Comparison of ENCODE assay signal across 8 mouse cellular contexts in the genomic region with DNA sequence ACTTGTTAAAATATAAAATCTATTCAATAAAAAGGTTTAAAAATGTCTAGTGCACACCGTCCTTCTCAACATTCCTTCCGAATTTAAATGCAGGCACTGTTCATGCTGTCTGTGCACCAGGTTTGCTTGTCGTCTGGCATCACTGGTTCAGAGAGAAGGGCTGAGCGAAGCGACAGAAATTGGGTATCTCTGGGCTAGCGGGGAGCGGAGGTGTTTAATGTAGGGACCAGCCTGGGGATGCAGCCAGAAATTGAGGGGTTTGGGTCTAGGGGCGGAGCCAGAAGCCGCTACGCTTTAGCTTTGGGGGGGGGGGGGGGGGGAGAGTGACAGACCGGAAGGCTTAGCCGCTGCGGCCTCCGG. TPM values are rescaled to one million over a fixed set of nuclear protein-coding genes. Genes with fewer than 3 reads are reported as not detected.
DNase-seq lines count a peak whose midpoint lies in the region; ATAC-seq and TF ChIP-seq lines count a peak whose summit lies in the region.

No protein-coding gene starts in this region.

- peaks cover 4% of the 10 kb centered on the region; the same call in 1 of the 2 replicates for H3K4me1 ChIP-seq in kidney, postnatal 0 days (replicated peaks; ENCODE audit: insufficient read depth, low read length)
- peaks cover 11% of the 10 kb centered on the region for H3K4me1 ChIP-seq in embryonic facial prominence, embryonic 10.5 days
- 0 out of 2 replicates have a peak, but pooled peaks cover 3% of the 10 kb centered on the region for H3K4me1 ChIP-seq in hindbrain, postnatal 0 days (ENCODE audit: insufficient read depth, low read length)
- H3K4me1 ChIP-seq in midbrain, postnatal 0 days (ENCODE audit: insufficient read depth, low read length): peaks cover 10% of the 10 kb centered on the region; the same call in 1 of the 2 replicates

- no peak for DNase-seq in kidney, postnatal 0 days (ENCODE audit: low spot score)
- DNase-seq in kidney, postnatal 25 days: no peak
- no peak for DNase-seq in embryonic facial prominence, embryonic 10.5 days (ENCODE audit: low spot score)
- no peak for DNase-seq in hindbrain, postnatal 0 days (ENCODE audit: low spot score)
- DNase-seq in midbrain, postnatal 0 days (ENCODE audit: low spot score): no peak
- no peak for DNase-seq in gastrocnemius, postnatal 4 days (ENCODE audit: low spot score in 2 of 2)
- DNase-seq in thymus, adult 18-20 months: no peak
- DNase-seq in cerebellum, adult 11-12 months: no peak

- under 1% methylated on average over 14 of the region's 14 CpGs for WGBS in kidney, postnatal 0 days
- WGBS in embryonic facial prominence, embryonic 10.5 days: 2% methylated on average over 14 of the region's 14 CpGs
- WGBS in hindbrain, postnatal 0 days: under 1% methylated on average over 13 of the region's 14 CpGs
- whole genome bisulfite sequencing in midbrain, postnatal 0 days: 2% methylated on average over 14 of the region's 14 CpGs

- no peaks in the 10 kb centered on the region for H3K36me3 ChIP-seq in kidney, postnatal 0 days (ENCODE audit: insufficient read depth, low read length)
- no peaks in the 10 kb centered on the region for H3K36me3 ChIP-seq in embryonic facial prominence, embryonic 10.5 days (replicated peaks)
- no peaks in the 10 kb centered on the region for H3K36me3 ChIP-seq in hindbrain, postnatal 0 days (ENCODE audit: insufficient read depth, low read length)
- no peaks in the 10 kb centered on the region for H3K36me3 ChIP-seq in midbrain, postnatal 0 days (ENCODE audit: insufficient read depth, low read length)

- no peak for TF ChIP-seq CTCF in kidney, postnatal 0 days (IDR thresholded peaks at IDR 0.05; ENCODE audit: low read depth)
- TF ChIP-seq CTCF in hindbrain, postnatal 0 days (IDR thresholded peaks at IDR 0.05; ENCODE audit: low read depth): no peak
- no peak for TF ChIP-seq CTCF in midbrain, postnatal 0 days (IDR thresholded peaks at IDR 0.05)

- H3K9me3 ChIP-seq in kidney, postnatal 0 days (replicated peaks; ENCODE audit: low read length): no peaks in the 10 kb centered on the region
- no peaks in the 10 kb centered on the region for H3K9me3 ChIP-seq in embryonic facial prominence, embryonic 10.5 days
- H3K9me3 ChIP-seq in hindbrain, postnatal 0 days (ENCODE audit: low read length): no peaks in the 10 kb centered on the region
- no peaks in the 10 kb centered on the region for H3K9me3 ChIP-seq in midbrain, postnatal 0 days (ENCODE audit: low read length)

- peak overlapping the region; percentile 85 for H3K4me3 ChIP-seq in kidney, postnatal 0 days (replicated peaks; ENCODE audit: low read depth, low read length)
- H3K4me3 ChIP-seq in embryonic facial prominence, embryonic 10.5 days: peak overlapping the region; percentile 97
- peak overlapping the region; percentile 92 for H3K4me3 ChIP-seq in hindbrain, postnatal 0 days (ENCODE audit: low read length)
- H3K4me3 ChIP-seq in midbrain, postnatal 0 days (ENCODE audit: low read depth, low read length): peak overlapping the region; percentile 86

- H3K27me3 ChIP-seq in kidney, postnatal 0 days (ENCODE audit: insufficient read depth, low read length): no peaks in the 10 kb centered on the region
- no peaks in the 10 kb centered on the region for H3K27me3 ChIP-seq in embryonic facial prominence, embryonic 10.5 days (replicated peaks; ENCODE audit: low read depth, poor library complexity, severe bottlenecking)
- H3K27me3 ChIP-seq in hindbrain, postnatal 0 days (ENCODE audit: insufficient read depth, low read length): no peaks in the 10 kb centered on the region
- no peaks in the 10 kb centered on the region for H3K27me3 ChIP-seq in midbrain, postnatal 0 days (ENCODE audit: insufficient read depth, low read length)

- peak; percentile 75 for ATAC-seq in kidney, postnatal 0 days (replicated peaks; ENCODE audit: low FRiP score, low read depth)
- ATAC-seq in hindbrain, postnatal 0 days: no peak
- no peak for ATAC-seq in midbrain, postnatal 0 days (ENCODE audit: low FRiP score)

- peak overlapping the region; percentile 50; the same call in 1 of the 2 replicates for H3K27ac ChIP-seq in kidney, postnatal 0 days
- H3K27ac ChIP-seq in embryonic facial prominence, embryonic 10.5 days (replicated peaks): peak overlapping the region; percentile 86
- H3K27ac ChIP-seq in hindbrain, postnatal 0 days: peak overlapping the region; percentile 87
- peak overlapping the region; percentile 87 for H3K27ac ChIP-seq in midbrain, postnatal 0 days (ENCODE audit: low read depth, low read length)

- H3K4me2 ChIP-seq in kidney, postnatal 0 days (ENCODE audit: low read length): peak overlapping the region; percentile 89
- H3K4me2 ChIP-seq in hindbrain, postnatal 0 days (ENCODE audit: low read depth, low read length): peak overlapping the region; percentile 74
- H3K4me2 ChIP-seq in midbrain, postnatal 0 days (ENCODE audit: low read depth, low read length, poor library complexity, severe bottlenecking): peak overlapping the region; percentile 83

- peak overlapping the region; percentile 61 for H3K9ac ChIP-seq in kidney, postnatal 0 days (ENCODE audit: low read depth, low read length)
- peak overlapping the region; percentile 68 for H3K9ac ChIP-seq in hindbrain, postnatal 0 days (replicated peaks; ENCODE audit: low read length)
- peak overlapping the region; percentile 74 for H3K9ac ChIP-seq in midbrain, postnatal 0 days (replicated peaks; ENCODE audit: low read length, poor library complexity, severe bottlenecking)

RNA-seq across cellular contexts. Expression of a gene that starts 0.3 kb away (rescaled TPM):
- 67.7 and 67.9 TPM in 2 replicates for polyA plus RNA-seq in kidney, postnatal 0 days (2015; fragmentation: Nextera tagmentation; extraction: Ambion mirVana)
- polyA plus RNA-seq in embryonic facial prominence, embryonic 10.5 days (2016; fragmentation: Nextera tagmentation; extraction: Ambion mirVana): 50.5 and 51.4 TPM in 2 replicates
- total RNA-seq in hindbrain, postnatal 0 days (2014; rRNA removed): 55.4 and 58.8 TPM in 2 replicates
- polyA plus RNA-seq in hindbrain, postnatal 0 days (2015; fragmentation: Nextera tagmentation; extraction: Ambion mirVana): 65.2 and 68.3 TPM in 2 replicates
- 51.2 and 55.2 TPM in 2 replicates for total RNA-seq in midbrain, postnatal 0 days (2014; rRNA removed)
- polyA plus RNA-seq in midbrain, postnatal 0 days (2015; fragmentation: Nextera tagmentation; extraction: Ambion mirVana): 62.5 TPM in 2 replicates
- total RNA-seq in gastrocnemius, postnatal 4 days (2021): 10 to 100 TPM; 47.1 to 49.5 TPM

RNA-seq across cellular contexts. Expression of a gene that starts 43.0 kb away (rescaled TPM):
- polyA plus RNA-seq in kidney, postnatal 0 days (2015; fragmentation: Nextera tagmentation; extraction: Ambion mirVana): 0.04 TPM in 1 of 2 replicates, not detected in the other
- polyA plus RNA-seq in embryonic facial prominence, embryonic 10.5 days (2016; fragmentation: Nextera tagmentation; extraction: Ambion mirVana): not detected in 2 replicates
- total RNA-seq in hindbrain, postnatal 0 days (2014; rRNA removed): 0.25 and 0.26 TPM in 2 replicates
- 0.19 and 0.21 TPM in 2 replicates for polyA plus RNA-seq in hindbrain, postnatal 0 days (2015; fragmentation: Nextera tagmentation; extraction: Ambion mirVana)
- 0.11 and 0.61 TPM in 2 replicates for total RNA-seq in midbrain, postnatal 0 days (2014; rRNA removed)
- 0.12 and 0.18 TPM in 2 replicates for polyA plus RNA-seq in midbrain, postnatal 0 days (2015; fragmentation: Nextera tagmentation; extraction: Ambion mirVana)
- total RNA-seq in gastrocnemius, postnatal 4 days (2021): under 1 TPM; 0.44 to 0.86 TPM
